Comparison of ENCODE assay signal across 14 mouse cellular contexts in genomic region chr12:82841566-82841965, GRCm38 (mm10).
DNase-seq lines count a peak whose midpoint lies in the region; ATAC-seq and TF ChIP-seq lines count a peak whose summit lies in the region.
"Had no signal": no experiment of that assay in that cellular context is flagged by ENCODE, and none has a peak within 500 bp of the region (broad histone marks: within the 10 kb centered on the region; RNA-seq: fewer than 3 reads in every experiment).

No protein-coding gene starts in this region.

- TF ChIP-seq POLR2A in lung, adult 2 months (IDR thresholded peaks at IDR 0.05; ENCODE audit: borderline replicate concordance, extremely low read depth, low read depth, low read length): no peak

- H3K9ac ChIP-seq in forebrain, postnatal 0 days: no peak overlapping the region
- no peak overlapping the region for H3K9ac ChIP-seq in hindbrain, postnatal 0 days (replicated peaks; ENCODE audit: low read length)
- H3K9ac ChIP-seq in hindbrain, embryonic 12.5 days: no peak overlapping the region
- H3K9ac ChIP-seq in embryonic facial prominence, embryonic 14.5 days (ENCODE audit: low read depth, low read length): no peak overlapping the region
- H3K9ac ChIP-seq: hindbrain, embryonic 13.5 days; liver, embryonic 13.5 days had no signal

- peak; percentile 26 for DNase-seq in forebrain, postnatal 0 days
- DNase-seq in forebrain, embryonic 10.5 days (ENCODE audit: extremely low spot score, low spot score): no peak
- DNase-seq in hindbrain, postnatal 0 days (ENCODE audit: low spot score): peak; percentile 46
- DNase-seq in lung, postnatal 10 days: peak; percentile 28
- no peak for DNase-seq in lung, adult 2 months
- peak; percentile 67 for DNase-seq in embryonic facial prominence, embryonic 14.5 days (ENCODE audit: low spot score)
- no peak for DNase-seq in adrenal gland, adult (ENCODE audit: inconsistent age in 2 of 2, low spot score in 1 of 2)
- DNase-seq: B cell, adult 2 months; cerebellum, adult 2 months; liver, embryonic 13.5 days had no signal

- no peak overlapping the region for H3K4me3 ChIP-seq in forebrain, postnatal 0 days (ENCODE audit: low read depth, low read length)
- no peak overlapping the region for H3K4me3 ChIP-seq in forebrain, embryonic 10.5 days
- no peak overlapping the region for H3K4me3 ChIP-seq in hindbrain, postnatal 0 days (ENCODE audit: low read length)
- no peak overlapping the region for H3K4me3 ChIP-seq in hindbrain, embryonic 12.5 days
- no peak overlapping the region for H3K4me3 ChIP-seq in lung, adult 2 months (replicated peaks; ENCODE audit: extremely low read depth, low read depth, low read length)
- H3K4me3 ChIP-seq in embryonic facial prominence, embryonic 14.5 days (ENCODE audit: low read depth, low read length): no peak overlapping the region
- H3K4me3 ChIP-seq: hindbrain, embryonic 13.5 days; liver, embryonic 13.5 days; megakaryocyte, embryonic 14.5 days had no signal

- 42% methylated on average over 6 of the region's 6 CpGs for WGBS in forebrain, postnatal 0 days
- WGBS in forebrain, embryonic 10.5 days: 76% methylated on average over 6 of the region's 6 CpGs
- WGBS in hindbrain, postnatal 0 days: 58% methylated on average over 6 of the region's 6 CpGs
- 78% methylated on average over 6 of the region's 6 CpGs for WGBS in hindbrain, embryonic 12.5 days
- 63% methylated on average over 6 of the region's 6 CpGs for WGBS in lung, adult 2 months
- 35% methylated on average over 6 of the region's 6 CpGs for WGBS in embryonic facial prominence, embryonic 14.5 days

- no peaks in the 10 kb centered on the region for H3K9me3 ChIP-seq in forebrain, postnatal 0 days (ENCODE audit: low read length)
- peaks cover 3% of the 10 kb centered on the region; the same call in 1 of the 2 replicates for H3K9me3 ChIP-seq in forebrain, embryonic 10.5 days
- H3K9me3 ChIP-seq in hindbrain, postnatal 0 days (ENCODE audit: low read length): no peaks in the 10 kb centered on the region
- H3K9me3 ChIP-seq in hindbrain, embryonic 12.5 days (replicated peaks): no peaks in the 10 kb centered on the region; the same call in 1 of the 2 replicates
- H3K9me3 ChIP-seq in embryonic facial prominence, embryonic 14.5 days (ENCODE audit: control insufficient read depth, low read length): peaks cover 5% of the 10 kb centered on the region; the same call in 1 of the 2 replicates
- H3K9me3 ChIP-seq: hindbrain, embryonic 13.5 days had no signal

- ATAC-seq in forebrain, postnatal 0 days: peak; percentile 38; the same call in 1 of the 2 replicates
- ATAC-seq in hindbrain, postnatal 0 days: no peak
- ATAC-seq in hindbrain, embryonic 12.5 days (ENCODE audit: low FRiP score): no peak
- no peak for ATAC-seq in embryonic facial prominence, embryonic 14.5 days (ENCODE audit: low read depth)

- H3K36me3 ChIP-seq in forebrain, postnatal 0 days (ENCODE audit: insufficient read depth): no peaks in the 10 kb centered on the region
- H3K36me3 ChIP-seq in forebrain, embryonic 10.5 days (replicated peaks): no peaks in the 10 kb centered on the region
- H3K36me3 ChIP-seq in hindbrain, postnatal 0 days (ENCODE audit: insufficient read depth, low read length): no peaks in the 10 kb centered on the region
- no peaks in the 10 kb centered on the region for H3K36me3 ChIP-seq in hindbrain, embryonic 12.5 days
- no peaks in the 10 kb centered on the region for H3K36me3 ChIP-seq in embryonic facial prominence, embryonic 14.5 days (ENCODE audit: control insufficient read depth, insufficient read depth, low read length)
- H3K36me3 ChIP-seq: hindbrain, embryonic 13.5 days; liver, embryonic 13.5 days had no signal

- TF ChIP-seq CTCF in forebrain, postnatal 0 days (IDR thresholded peaks at IDR 0.05; ENCODE audit: low read depth): no peak
- TF ChIP-seq CTCF in hindbrain, postnatal 0 days (IDR thresholded peaks at IDR 0.05; ENCODE audit: low read depth): no peak
- TF ChIP-seq CTCF in lung, adult 2 months (IDR thresholded peaks at IDR 0.05; ENCODE audit: insufficient read depth, low read length): no peak

- H3K4me1 ChIP-seq in forebrain, postnatal 0 days (ENCODE audit: insufficient read depth): no peaks in the 10 kb centered on the region
- no peaks in the 10 kb centered on the region for H3K4me1 ChIP-seq in forebrain, embryonic 10.5 days
- H3K4me1 ChIP-seq in hindbrain, postnatal 0 days (ENCODE audit: insufficient read depth, low read length): no peaks in the 10 kb centered on the region
- H3K4me1 ChIP-seq in hindbrain, embryonic 12.5 days: 0 out of 2 replicates have a peak, but pooled peaks cover 4% of the 10 kb centered on the region
- no peaks in the 10 kb centered on the region for H3K4me1 ChIP-seq in lung, adult 2 months (ENCODE audit: control insufficient read depth, insufficient read depth, low read length)
- H3K4me1 ChIP-seq in embryonic facial prominence, embryonic 14.5 days (ENCODE audit: control insufficient read depth, insufficient read depth, low read length): 0 out of 2 replicates have a peak, but pooled peaks cover 5% of the 10 kb centered on the region
- H3K4me1 ChIP-seq: liver, embryonic 13.5 days; megakaryocyte, embryonic 14.5 days had no signal

- no peak overlapping the region for H3K27ac ChIP-seq in forebrain, postnatal 0 days (ENCODE audit: low read depth, low read length)
- no peak overlapping the region for H3K27ac ChIP-seq in forebrain, embryonic 10.5 days
- no peak overlapping the region for H3K27ac ChIP-seq in hindbrain, postnatal 0 days
- no peak overlapping the region for H3K27ac ChIP-seq in hindbrain, embryonic 12.5 days
- H3K27ac ChIP-seq in embryonic facial prominence, embryonic 14.5 days (replicated peaks; ENCODE audit: low read depth, low read length): no peak overlapping the region
- H3K27ac ChIP-seq: hindbrain, embryonic 13.5 days; liver, embryonic 13.5 days; stomach, postnatal 0 days had no signal

- H3K27me3 ChIP-seq in forebrain, postnatal 0 days (ENCODE audit: insufficient read depth, low read length): no peaks in the 10 kb centered on the region
- no peaks in the 10 kb centered on the region for H3K27me3 ChIP-seq in forebrain, embryonic 10.5 days (ENCODE audit: poor library complexity, severe bottlenecking)
- H3K27me3 ChIP-seq in hindbrain, postnatal 0 days (ENCODE audit: insufficient read depth, low read length): no peaks in the 10 kb centered on the region
- no peaks in the 10 kb centered on the region for H3K27me3 ChIP-seq in hindbrain, embryonic 12.5 days
- H3K27me3 ChIP-seq in embryonic facial prominence, embryonic 14.5 days (replicated peaks; ENCODE audit: control insufficient read depth, insufficient read depth, low read length): no peaks in the 10 kb centered on the region
- H3K27me3 ChIP-seq: hindbrain, embryonic 13.5 days; liver, embryonic 13.5 days; megakaryocyte, embryonic 14.5 days had no signal

- no peak overlapping the region for H3K4me2 ChIP-seq in forebrain, postnatal 0 days (ENCODE audit: low read depth)
- no peak overlapping the region for H3K4me2 ChIP-seq in hindbrain, postnatal 0 days (ENCODE audit: low read depth, low read length)
- H3K4me2 ChIP-seq in hindbrain, embryonic 12.5 days (replicated peaks): no peak overlapping the region
- no peak overlapping the region for H3K4me2 ChIP-seq in embryonic facial prominence, embryonic 14.5 days (ENCODE audit: low read depth, low read length)
- H3K4me2 ChIP-seq: hindbrain, embryonic 13.5 days; liver, embryonic 13.5 days had no signal

Comparison
In these comparisons a context has a peak if more than half of its experiments do, and no peak if none do; other contexts are left out.
1. DNase-seq: peak in forebrain, postnatal 0 days (single experiment), hindbrain, postnatal 0 days (single experiment), lung, postnatal 10 days (single experiment) and embryonic facial prominence, embryonic 14.5 days (single experiment); none in forebrain, embryonic 10.5 days (single experiment), lung, adult 2 months (single experiment) and adrenal gland, adult (0 of 2).